Mouse (Mus musculus) stomach, postnatal 0 days (tissue): ENCODE measurements around the gene Apbb2. TPM values are rescaled to one million over a fixed set of nuclear protein-coding genes. Genes with fewer than 3 reads are reported as not detected.

ENCODE experiments used
- ATAC-seq: fragments of 200-750 bp; cut with Nextera tagmentation; 2 replicates; pipeline ENCODE4 v1.8.0; 2017; ENCODE audit not compliant: low FRiP score, low TSS enrichment
- DNase-seq: peaks from one replicate; pipeline ENCODE4 v3.0.0-alpha.2; 2016; ENCODE audit warnings: low spot score
- H3K27ac ChIP-seq: fragments of 300-500 bp; sonication (generic); replicated peaks from 2 replicates; pipeline ENCODE4 v1.5.1; 2014; ENCODE audit warnings: mild to moderate bottlenecking, control low read depth
- H3K27me3 ChIP-seq: fragments of 300-500 bp; sonication (generic); 2 replicates; pipeline ENCODE4 v1.6.1; 2014; ENCODE audit warnings: low read length; ENCODE audit not compliant: control insufficient read depth, insufficient read depth
- H3K36me3 ChIP-seq: fragments of 300-500 bp; sonication (generic); 2 replicates; pipeline ENCODE4 v1.6.1; 2014; ENCODE audit warnings: low read length, mixed read lengths; ENCODE audit not compliant: control insufficient read depth, insufficient read depth
- H3K4me1 ChIP-seq: fragments of 300-500 bp; sonication (generic); replicated peaks from 2 replicates; pipeline ENCODE4 v1.6.1; 2014; ENCODE audit warnings: antibody characterized with exemption; ENCODE audit not compliant: control insufficient read depth, insufficient read depth
- H3K4me2 ChIP-seq: fragments of 300-500 bp; sonication (generic); replicated peaks from 2 replicates; pipeline ENCODE4 v1.6.1; 2014; ENCODE audit warnings: low read depth, mild to moderate bottlenecking, control low read depth, moderate library complexity
- H3K4me3 ChIP-seq: fragments of 300-500 bp; sonication (generic); 2 replicates; pipeline ENCODE4 v1.5.1; 2014; ENCODE audit warnings: low read depth, low read length, control low read depth
- H3K9ac ChIP-seq: fragments of 300-500 bp; sonication (generic); 2 replicates; pipeline ENCODE4 v1.6.1; 2014; ENCODE audit warnings: mild to moderate bottlenecking, low read length, control low read depth, mixed read lengths
- H3K9me3 ChIP-seq: fragments of 300-500 bp; sonication (generic); 2 replicates; pipeline ENCODE4 v1.6.1; 2016; ENCODE audit warnings: low read length; ENCODE audit not compliant: control insufficient read depth
- CTCF ChIP-seq: IDR thresholded peaks from 2 replicates; pipeline ENCODE4 v1.5.1; 2016; ENCODE audit warnings: antibody characterized with exemption, low read depth, mild to moderate bottlenecking, moderate library complexity
- EP300 ChIP-seq: optimal IDR thresholded peaks from 2 replicates; pipeline ENCODE3; 2016; ENCODE audit warnings: antibody characterized with exemption
- WGBS: fragments of 180-500 bp; shearing (Covaris S2); extraction: QIAGEN DNeasy Blood & Tissue Kit; methylation state at CpG from one replicate; pipeline ENCODE4 v1.1.7; 2014; 5-methylcytosine and 5-hydroxymethylcytosine counted together
- polyA plus RNA-seq: library from polyadenylated mRNA; unstranded; fragments of >200 nt; fragmentation: Nextera tagmentation; extraction: Ambion mirVana; gene quantifications from 2 replicates; pipeline ENCODE4 v1.2.1, GENCODE M21; 2015

The Apbb2 gene
- polyA plus RNA-seq, 1 experiment from 2014 or later = 18.3 TPM

- TF ChIP-seq EP300 = no peak
- no peak for TF ChIP-seq CTCF
- Histone ChIP-seq H3K4me3 (no peak overlapping the region), H3K36me3 (no peaks in the 10 kb centered on the region), H3K4me2 (no peak overlapping the region), H3K27me3 (no peaks in the 10 kb centered on the region), H3K4me1 (0 out of 2 replicates have a peak, but pooled peaks cover 2% of the 10 kb centered on the region), H3K9me3 (no peaks in the 10 kb centered on the region), H3K27ac (no peak overlapping the region), H3K9ac (no peak overlapping the region)
- ATAC-seq (no peak; the same call in 1 of the 2 replicates), DNase-seq (no peak)
- 66% methylated on average over 7 of the region's 7 CpGs for WGBS
These were observed 80.8 kb downstream of the Apbb2 start for GRCm38 (mm10) chr5:66537811-66538210.

GRCm38 (mm10) chr5:66536696-66537358, 81.8 kb downstream of the Apbb2 start:
- Histone ChIP-seq H3K9me3 (no peaks in the 10 kb centered on the region), H3K4me1 (0 out of 2 replicates have a peak, but pooled peaks cover 2% of the 10 kb centered on the region), H3K4me3 (no peak overlapping the region), H3K36me3 (no peaks in the 10 kb centered on the region), H3K9ac (no peak overlapping the region), H3K27me3 (no peaks in the 10 kb centered on the region), H3K4me2 (no peak overlapping the region), H3K27ac (no peak overlapping the region)
- no peak for DNase-seq
- no peak for ATAC-seq
- no peak for TF ChIP-seq EP300
- TF ChIP-seq CTCF = no peak
- 37% methylated on average over 8 of the region's 8 CpGs for WGBS

- Histone ChIP-seq H3K9ac (no peak overlapping the region), H3K9me3 (no peaks in the 10 kb centered on the region), H3K4me2 (no peak overlapping the region), H3K4me3 (no peak overlapping the region), H3K36me3 (no peaks in the 10 kb centered on the region), H3K27me3 (no peaks in the 10 kb centered on the region), H3K4me1 (0 out of 2 replicates have a peak, but pooled peaks cover 2% of the 10 kb centered on the region), H3K27ac (no peak overlapping the region)
- peak; percentile 47; the same call in 1 of the 2 replicates for ATAC-seq
- TF ChIP-seq EP300 = no peak
- TF ChIP-seq CTCF = no peak
- WGBS = 36% methylated on average over 9 of the region's 9 CpGs
- peak; percentile 42 for DNase-seq
These were observed 82.9 kb downstream of the Apbb2 start for GRCm38 (mm10) chr5:66535566-66536236.

GRCm38 (mm10) chr5:66533711-66534425, 84.7 kb downstream of the Apbb2 start:
- no peak for ATAC-seq
- H3K27ac ChIP-seq = no peak overlapping the region
- no peaks in the 10 kb centered on the region for H3K9me3 ChIP-seq
- TF ChIP-seq EP300 (no peak), CTCF (no peak)
- H3K4me1 ChIP-seq = 0 out of 2 replicates have a peak, but pooled peaks cover 2% of the 10 kb centered on the region
- H3K4me2 ChIP-seq = no peak overlapping the region
- H3K9ac ChIP-seq = no peak overlapping the region
- WGBS = 80% methylated on average over 14 of the region's 14 CpGs
- H3K4me3 ChIP-seq = no peak overlapping the region
- DNase-seq = no peak
- no peaks in the 10 kb centered on the region for H3K36me3 ChIP-seq
- no peaks in the 10 kb centered on the region for H3K27me3 ChIP-seq

GRCm38 (mm10) chr5:66532827-66533226, 85.8 kb downstream of the Apbb2 start:
- no peaks in the 10 kb centered on the region for H3K36me3 ChIP-seq
- no peak overlapping the region for H3K27ac ChIP-seq
- TF ChIP-seq EP300 = no peak
- TF ChIP-seq CTCF = no peak
- DNase-seq = no peak
- no peaks in the 10 kb centered on the region for H3K27me3 ChIP-seq
- 0 out of 2 replicates have a peak, but pooled peaks cover 2% of the 10 kb centered on the region for H3K4me1 ChIP-seq
- no peak overlapping the region for H3K4me3 ChIP-seq
- H3K9ac ChIP-seq = no peak overlapping the region
- no peaks in the 10 kb centered on the region for H3K9me3 ChIP-seq
- WGBS = 54% methylated on average over 6 of the region's 6 CpGs
- no peak for ATAC-seq
- H3K4me2 ChIP-seq = no peak overlapping the region
